19 mouse cellular contexts compared by ENCODE assay signal in the genomic region with DNA sequence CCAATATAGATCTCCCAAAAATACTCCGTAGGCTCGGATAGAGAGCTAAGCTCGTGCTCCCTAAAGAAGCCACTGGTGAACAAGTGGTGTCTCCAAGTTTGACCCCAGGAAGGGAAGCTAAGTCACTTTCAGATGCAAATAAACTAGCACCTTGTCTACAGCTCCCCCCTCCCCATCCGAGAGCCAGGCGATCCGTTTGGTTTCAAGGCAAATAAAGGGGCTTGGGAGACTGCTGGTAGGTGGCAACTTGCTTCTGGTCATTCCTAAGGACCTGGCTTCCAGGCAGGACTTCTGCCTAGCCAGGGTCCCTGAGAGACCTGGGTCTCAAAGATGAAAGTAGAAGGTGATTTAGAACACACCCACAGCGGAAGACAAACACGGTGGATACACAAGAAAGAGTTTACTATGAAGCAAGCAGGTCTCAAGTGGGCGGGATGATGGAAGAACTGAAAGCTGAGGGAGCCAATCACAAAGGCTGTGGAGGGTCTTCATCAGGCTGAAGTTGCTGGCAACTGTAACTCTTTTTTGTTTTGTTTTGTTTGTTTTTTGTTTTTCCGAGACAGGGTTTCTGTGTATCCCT. TPM values are rescaled to one million over a fixed set of nuclear protein-coding genes. Genes with fewer than 3 reads are reported as not detected.
A peak's percentile ranks its signal among the peaks of the same experiment; 100 is the strongest.
DNase-seq lines count a peak whose midpoint lies in the region; ATAC-seq and TF ChIP-seq lines count a peak whose summit lies in the region.
"Had no signal": no experiment of that assay in that cellular context is flagged by ENCODE, and none has a peak within 500 bp of the region (broad histone marks: within the 10 kb centered on the region; RNA-seq: fewer than 3 reads in every experiment).

No protein-coding gene starts in this region.

- intact Hi-C loops in left cerebral cortex, postnatal 4 days (cut with DNase I), result no loop called here

- H3K4me1 ChIP-seq in lung, postnatal 0 days (ENCODE audit: insufficient read depth, low read depth, low read length), result peaks cover 1% of the 10 kb centered on the region; the same call in 1 of the 2 replicates
- no peaks in the 10 kb centered on the region for H3K4me1 ChIP-seq in lung, adult 2 months (ENCODE audit: control insufficient read depth, insufficient read depth, low read length)
- peaks cover 71% of the 10 kb centered on the region for H3K4me1 ChIP-seq in embryonic facial prominence, embryonic 10.5 days
- peaks cover 14% of the 10 kb centered on the region for H3K4me1 ChIP-seq in liver, embryonic 12.5 days
- no peaks in the 10 kb centered on the region for H3K4me1 ChIP-seq in stomach, postnatal 0 days (replicated peaks; ENCODE audit: control insufficient read depth, insufficient read depth)
- H3K4me1 ChIP-seq in neural tube, embryonic 15.5 days, result peaks cover 17% of the 10 kb centered on the region

- ATAC-seq in lung, postnatal 0 days, result no peak
- ATAC-seq in liver, embryonic 12.5 days, result no peak
- ATAC-seq in stomach, postnatal 0 days (ENCODE audit: low FRiP score, low TSS enrichment), result no peak
- ATAC-seq in neural tube, embryonic 15.5 days (ENCODE audit: low FRiP score), result no peak
- ATAC-seq: hindbrain, embryonic 16.5 days; Patski had no signal

- no peak overlapping the region for H3K27ac ChIP-seq in lung, postnatal 0 days (ENCODE audit: low read length)
- no peak overlapping the region for H3K27ac ChIP-seq in embryonic facial prominence, embryonic 10.5 days (replicated peaks)
- H3K27ac ChIP-seq in liver, embryonic 12.5 days, result 0 out of 2 replicates have a peak overlapping the region, but pooled peaks have one; percentile 20
- H3K27ac ChIP-seq in stomach, postnatal 0 days (replicated peaks), result no peak overlapping the region
- no peak overlapping the region for H3K27ac ChIP-seq in neural tube, embryonic 15.5 days (replicated peaks)
- H3K27ac ChIP-seq: kidney, embryonic 15.5 days; left cerebral cortex, adult 2 months; midbrain, embryonic 12.5 days had no signal

- TF ChIP-seq EP300 in lung, postnatal 0 days (IDR thresholded peaks at IDR 0.05), result no peak
- TF ChIP-seq EP300 in stomach, postnatal 0 days (optimal IDR thresholded peaks at IDR 0.05), result no peak

- no peak for TF ChIP-seq CTCF in lung, postnatal 0 days (IDR thresholded peaks at IDR 0.05)
- no peak for TF ChIP-seq CTCF in lung, adult 2 months (IDR thresholded peaks at IDR 0.05; ENCODE audit: insufficient read depth, low read length)
- no peak for TF ChIP-seq CTCF in stomach, postnatal 0 days (IDR thresholded peaks at IDR 0.05; ENCODE audit: low read depth)

- no peak overlapping the region for H3K4me3 ChIP-seq in lung, postnatal 0 days (ENCODE audit: low read depth, low read length)
- no peak overlapping the region for H3K4me3 ChIP-seq in lung, adult 2 months (replicated peaks; ENCODE audit: extremely low read depth, low read depth, low read length)
- 0 out of 2 replicates have a peak overlapping the region, but pooled peaks have one; percentile 21 for H3K4me3 ChIP-seq in embryonic facial prominence, embryonic 10.5 days
- no peak overlapping the region for H3K4me3 ChIP-seq in liver, embryonic 12.5 days
- no peak overlapping the region for H3K4me3 ChIP-seq in stomach, postnatal 0 days (ENCODE audit: low read depth, low read length)
- no peak overlapping the region for H3K4me3 ChIP-seq in neural tube, embryonic 15.5 days (replicated peaks)
- H3K4me3 ChIP-seq: kidney, embryonic 15.5 days; left cerebral cortex, adult 2 months; midbrain, embryonic 12.5 days; myocyte had no signal

- H3K36me3 ChIP-seq in lung, postnatal 0 days (ENCODE audit: insufficient read depth, low read length), result no peaks in the 10 kb centered on the region
- H3K36me3 ChIP-seq in embryonic facial prominence, embryonic 10.5 days (replicated peaks), result peaks cover 31% of the 10 kb centered on the region
- H3K36me3 ChIP-seq in liver, embryonic 12.5 days, result no peaks in the 10 kb centered on the region
- H3K36me3 ChIP-seq in stomach, postnatal 0 days (ENCODE audit: control insufficient read depth, insufficient read depth, low read length), result no peaks in the 10 kb centered on the region
- no peaks in the 10 kb centered on the region for H3K36me3 ChIP-seq in neural tube, embryonic 15.5 days
- H3K36me3 ChIP-seq: kidney, embryonic 15.5 days; midbrain, embryonic 12.5 days had no signal

- no peak overlapping the region for H3K9ac ChIP-seq in lung, postnatal 0 days (replicated peaks; ENCODE audit: low read depth)
- H3K9ac ChIP-seq in liver, embryonic 12.5 days, result no peak overlapping the region
- no peak overlapping the region for H3K9ac ChIP-seq in stomach, postnatal 0 days (ENCODE audit: low read length)
- H3K9ac ChIP-seq in neural tube, embryonic 15.5 days (replicated peaks), result no peak overlapping the region
- H3K9ac ChIP-seq: kidney, embryonic 15.5 days; midbrain, embryonic 12.5 days had no signal

- 0 out of 2 replicates have a peak, but pooled peaks cover 7% of the 10 kb centered on the region for H3K27me3 ChIP-seq in lung, postnatal 0 days (replicated peaks; ENCODE audit: insufficient read depth, low read length)
- no peaks in the 10 kb centered on the region for H3K27me3 ChIP-seq in embryonic facial prominence, embryonic 10.5 days (replicated peaks; ENCODE audit: low read depth, poor library complexity, severe bottlenecking)
- H3K27me3 ChIP-seq in liver, embryonic 12.5 days (replicated peaks), result peaks cover 50% of the 10 kb centered on the region
- no peaks in the 10 kb centered on the region; the same call in 1 of the 2 replicates for H3K27me3 ChIP-seq in stomach, postnatal 0 days (ENCODE audit: control insufficient read depth, insufficient read depth, low read length)
- peaks cover 38% of the 10 kb centered on the region for H3K27me3 ChIP-seq in neural tube, embryonic 15.5 days (replicated peaks)
- H3K27me3 ChIP-seq: Patski had no signal

- DNase-seq in lung, postnatal 0 days (ENCODE audit: low spot score), result no peak
- no peak for DNase-seq in lung, adult 2 months
- DNase-seq in embryonic facial prominence, embryonic 10.5 days (ENCODE audit: low spot score), result no peak
- DNase-seq in stomach, postnatal 0 days (ENCODE audit: low spot score), result no peak
- no peak for DNase-seq in left cerebral cortex, postnatal 4 days
- DNase-seq: cerebellum, adult 11 months; lung, postnatal 36 days had no signal

- 60% methylated on average over 10 of the region's 10 CpGs for WGBS in lung, postnatal 0 days
- WGBS in lung, adult 2 months, result 69% methylated on average over 10 of the region's 10 CpGs
- 37% methylated on average over 10 of the region's 10 CpGs for WGBS in embryonic facial prominence, embryonic 10.5 days
- 44% methylated on average over 10 of the region's 10 CpGs for WGBS in liver, embryonic 12.5 days (ENCODE audit: insufficient replicate concordance)
- WGBS in stomach, postnatal 0 days, result 49% methylated on average over 10 of the region's 10 CpGs
- WGBS in neural tube, embryonic 15.5 days, result 36% methylated on average over 10 of the region's 10 CpGs

- no peaks in the 10 kb centered on the region for H3K9me3 ChIP-seq in lung, postnatal 0 days (ENCODE audit: low read length)
- no peaks in the 10 kb centered on the region for H3K9me3 ChIP-seq in embryonic facial prominence, embryonic 10.5 days
- no peaks in the 10 kb centered on the region for H3K9me3 ChIP-seq in liver, embryonic 12.5 days (replicated peaks)
- no peaks in the 10 kb centered on the region for H3K9me3 ChIP-seq in stomach, postnatal 0 days (ENCODE audit: control insufficient read depth, low read length)
- no peaks in the 10 kb centered on the region for H3K9me3 ChIP-seq in neural tube, embryonic 15.5 days (replicated peaks)
- H3K9me3 ChIP-seq: kidney, embryonic 15.5 days; midbrain, embryonic 12.5 days had no signal

- 0 out of 2 replicates have a peak overlapping the region, but pooled peaks have one; percentile 4 for H3K4me2 ChIP-seq in lung, postnatal 0 days (replicated peaks; ENCODE audit: low read depth, low read length)
- peak overlapping the region; percentile 22 for H3K4me2 ChIP-seq in liver, embryonic 12.5 days
- H3K4me2 ChIP-seq in stomach, postnatal 0 days (replicated peaks; ENCODE audit: low read depth), result peak overlapping the region; percentile 14; the same call in 1 of the 2 replicates
- H3K4me2 ChIP-seq in neural tube, embryonic 15.5 days, result no peak overlapping the region
- H3K4me2 ChIP-seq: kidney, embryonic 15.5 days; midbrain, embryonic 12.5 days had no signal

- TF ChIP-seq POLR2A in lung, adult 2 months (IDR thresholded peaks at IDR 0.05; ENCODE audit: borderline replicate concordance, extremely low read depth, low read depth, low read length), result no peak

RNA-seq across cellular contexts. Expression of a gene that starts 7.8 kb away (rescaled TPM):
- 0.30 and 0.32 TPM in 2 replicates for polyA plus RNA-seq in lung, postnatal 0 days (2015; fragmentation: Nextera tagmentation; extraction: Ambion mirVana)
- polyA plus RNA-seq in lung, adult 2 months (2012; rRNA removed), result 0.05 and 0.08 TPM in 2 replicates
- polyA plus RNA-seq in embryonic facial prominence, embryonic 10.5 days (2016; fragmentation: Nextera tagmentation; extraction: Ambion mirVana), result 7.8 and 9.4 TPM in 2 replicates
- 1.7 and 2.0 TPM in 2 replicates for polyA plus RNA-seq in liver, embryonic 12.5 days (2016; fragmentation: Nextera tagmentation; extraction: Ambion mirVana)
- 0.47 and 0.51 TPM in 2 replicates for polyA plus RNA-seq in stomach, postnatal 0 days (2015; fragmentation: Nextera tagmentation; extraction: Ambion mirVana)
- under 1 TPM; 0.06 to 0.14 TPM for total RNA-seq in left cerebral cortex, postnatal 4 days (2021)
- 0.35 and 0.54 TPM in 2 replicates for polyA plus RNA-seq in neural tube, embryonic 15.5 days (2015; fragmentation: Nextera tagmentation; extraction: Ambion mirVana)
- total RNA-seq: adrenal gland, adult 18-20 months had no signal
- polyA plus RNA-seq: Patski had no signal

RNA-seq across cellular contexts. Expression of a gene that starts 40.9 kb away (rescaled TPM):
- polyA plus RNA-seq in lung, postnatal 0 days (2015; fragmentation: Nextera tagmentation; extraction: Ambion mirVana), result 0.33 TPM in 1 of 2 replicates, not detected in the other
- not detected in 2 replicates for polyA plus RNA-seq in lung, adult 2 months (2012; rRNA removed)
- 1.0 and 1.2 TPM in 2 replicates for polyA plus RNA-seq in embryonic facial prominence, embryonic 10.5 days (2016; fragmentation: Nextera tagmentation; extraction: Ambion mirVana)
- polyA plus RNA-seq in liver, embryonic 12.5 days (2016; fragmentation: Nextera tagmentation; extraction: Ambion mirVana), result 0.18 and 0.22 TPM in 2 replicates
- not detected in 2 replicates for polyA plus RNA-seq in stomach, postnatal 0 days (2015; fragmentation: Nextera tagmentation; extraction: Ambion mirVana)
- total RNA-seq in left cerebral cortex, postnatal 4 days (2021), result not detected
- not detected in 2 replicates for polyA plus RNA-seq in neural tube, embryonic 15.5 days (2015; fragmentation: Nextera tagmentation; extraction: Ambion mirVana)
- total RNA-seq: adrenal gland, adult 18-20 months; gastrocnemius, postnatal 4 days; layer of hippocampus, adult 18-20 months; left cerebral cortex, adult 2 months had no signal
- polyA plus RNA-seq: forebrain, embryonic 11.5 days; hindbrain, embryonic 16.5 days; Patski had no signal

RNA-seq across cellular contexts. Expression of a gene that starts 51.6 kb away (rescaled TPM):
- not detected in 2 replicates for polyA plus RNA-seq in lung, postnatal 0 days (2015; fragmentation: Nextera tagmentation; extraction: Ambion mirVana)
- 0.69 and 0.75 TPM in 2 replicates for polyA plus RNA-seq in lung, adult 2 months (2012; rRNA removed)
- 0.10 TPM in 1 of 2 replicates, not detected in the other for polyA plus RNA-seq in embryonic facial prominence, embryonic 10.5 days (2016; fragmentation: Nextera tagmentation; extraction: Ambion mirVana)
- polyA plus RNA-seq in liver, embryonic 12.5 days (2016; fragmentation: Nextera tagmentation; extraction: Ambion mirVana), result not detected in 2 replicates
- not detected in 2 replicates for polyA plus RNA-seq in stomach, postnatal 0 days (2015; fragmentation: Nextera tagmentation; extraction: Ambion mirVana)
- total RNA-seq in left cerebral cortex, postnatal 4 days (2021), result not detected
- 0.84 TPM in 1 of 2 replicates, not detected in the other for polyA plus RNA-seq in neural tube, embryonic 15.5 days (2015; fragmentation: Nextera tagmentation; extraction: Ambion mirVana)
- total RNA-seq: adrenal gland, adult 18-20 months; gastrocnemius, postnatal 4 days; layer of hippocampus, adult 18-20 months; left cerebral cortex, adult 2 months had no signal
- polyA plus RNA-seq: forebrain, embryonic 11.5 days; hindbrain, embryonic 16.5 days; midbrain, embryonic 12.5 days; myocyte; Patski had no signal
